Mouse (Mus musculus): ENCODE measurements around the gene Robo3. TPM values are rescaled to one million over a fixed set of nuclear protein-coding genes. Genes with fewer than 3 reads are reported as not detected.

The Robo3 gene
- polyA plus RNA-seq, 1 experiment from 2014 or later: 0.26 TPM

- Histone ChIP-seq H3K27me3 (replicated peaks) (peaks cover 89% of the 10 kb centered on the region), H3K4me2 (no peak overlapping the region), H3K27ac (no peak overlapping the region), H3K9ac (no peak overlapping the region), H3K4me3 (no peak overlapping the region), H3K36me3 (no peaks in the 10 kb centered on the region), H3K4me1 (no peaks in the 10 kb centered on the region), H3K9me3 (replicated peaks) (no peaks in the 10 kb centered on the region)
- WGBS (ENCODE audit: insufficient replicate concordance): 17% methylated on average over 6 of the region's 6 CpGs
- no peak for ATAC-seq
Measured at GRCm38 (mm10) chr9:37454011-37454492, 21.0 kb upstream of the Robo3 start.

- H3K27me3 ChIP-seq (replicated peaks): peaks cover 86% of the 10 kb centered on the region
- H3K4me3 ChIP-seq: no peak overlapping the region
- no peaks in the 10 kb centered on the region for H3K36me3 ChIP-seq
- no peak overlapping the region for H3K4me2 ChIP-seq
- no peaks in the 10 kb centered on the region for H3K4me1 ChIP-seq
- H3K9ac ChIP-seq: no peak overlapping the region
- ATAC-seq: no peak
- no peaks in the 10 kb centered on the region for H3K9me3 ChIP-seq (replicated peaks)
- WGBS (ENCODE audit: insufficient replicate concordance): 38% methylated on average over 4 of the region's 4 CpGs
- no peak overlapping the region for H3K27ac ChIP-seq
Measured at GRCm38 (mm10) chr9:37453328-37453727, 20.3 kb upstream of the Robo3 start.

- Histone ChIP-seq H3K4me3 (no peak overlapping the region), H3K4me1 (no peaks in the 10 kb centered on the region), H3K4me2 (no peak overlapping the region), H3K36me3 (no peaks in the 10 kb centered on the region), H3K9ac (no peak overlapping the region), H3K27me3 (replicated peaks) (peaks cover 81% of the 10 kb centered on the region), H3K9me3 (replicated peaks) (no peaks in the 10 kb centered on the region), H3K27ac (no peak overlapping the region)
- 2% methylated on average over 5 of the region's 5 CpGs for WGBS (ENCODE audit: insufficient replicate concordance)
- ATAC-seq: no peak
Measured at GRCm38 (mm10) chr9:37452401-37452800, 19.4 kb upstream of the Robo3 start.

- 40% methylated on average over 3 of the region's 3 CpGs for WGBS (ENCODE audit: insufficient replicate concordance)
- H3K27me3 ChIP-seq (replicated peaks): peaks cover 41% of the 10 kb centered on the region
- no peaks in the 10 kb centered on the region for H3K36me3 ChIP-seq
- H3K27ac ChIP-seq: no peak overlapping the region
- no peak overlapping the region for H3K4me3 ChIP-seq
- ATAC-seq: no peak
- H3K9me3 ChIP-seq (replicated peaks): no peaks in the 10 kb centered on the region
- H3K9ac ChIP-seq: no peak overlapping the region
- H3K4me2 ChIP-seq: no peak overlapping the region
- H3K4me1 ChIP-seq: no peaks in the 10 kb centered on the region
Measured at GRCm38 (mm10) chr9:37437772-37438735, 5.0 kb upstream of the Robo3 start.

- Histone ChIP-seq H3K27me3 (replicated peaks) (peaks cover 66% of the 10 kb centered on the region), H3K36me3 (no peaks in the 10 kb centered on the region), H3K4me3 (no peak overlapping the region), H3K9me3 (replicated peaks) (no peaks in the 10 kb centered on the region), H3K4me2 (no peak overlapping the region), H3K9ac (no peak overlapping the region), H3K4me1 (no peaks in the 10 kb centered on the region), H3K27ac (no peak overlapping the region)
- WGBS (ENCODE audit: insufficient replicate concordance): 5% methylated on average over 4 of the region's 4 CpGs
- ATAC-seq: no peak
Measured at GRCm38 (mm10) chr9:37435616-37436015, 2.6 kb upstream of the Robo3 start.

- Histone ChIP-seq H3K27ac (no peak overlapping the region), H3K4me1 (no peaks in the 10 kb centered on the region), H3K9me3 (replicated peaks) (no peaks in the 10 kb centered on the region), H3K36me3 (no peaks in the 10 kb centered on the region), H3K4me3 (no peak overlapping the region), H3K9ac (no peak overlapping the region), H3K4me2 (no peak overlapping the region), H3K27me3 (replicated peaks) (peaks cover 72% of the 10 kb centered on the region)
- no peak for ATAC-seq
- 4% methylated on average over 14 of the region's 14 CpGs for WGBS (ENCODE audit: insufficient replicate concordance)
Measured at GRCm38 (mm10) chr9:37434932-37435331, 1.9 kb upstream of the Robo3 start.

- H3K4me2 ChIP-seq: peak overlapping the region; percentile 49; the same call in 1 of the 2 replicates
- H3K36me3 ChIP-seq: no peaks in the 10 kb centered on the region
- no peak overlapping the region for H3K9ac ChIP-seq
- H3K4me3 ChIP-seq: no peak overlapping the region
- WGBS (ENCODE audit: insufficient replicate concordance): 2% methylated on average over 18 of the region's 18 CpGs
- peaks cover 82% of the 10 kb centered on the region for H3K27me3 ChIP-seq (replicated peaks)
- H3K27ac ChIP-seq: no peak overlapping the region
- H3K9me3 ChIP-seq (replicated peaks): no peaks in the 10 kb centered on the region
- no peak for ATAC-seq
- H3K4me1 ChIP-seq: no peaks in the 10 kb centered on the region
Measured at GRCm38 (mm10) chr9:37433823-37434560, 946 bp upstream of the Robo3 start.

GRCm38 (mm10) chr9:37432026-37432666, 900 bp downstream of the Robo3 start:
- Histone ChIP-seq H3K9me3 (replicated peaks) (no peaks in the 10 kb centered on the region), H3K27me3 (replicated peaks) (peaks cover 92% of the 10 kb centered on the region), H3K27ac (no peak overlapping the region), H3K4me3 (no peak overlapping the region), H3K4me2 (peak overlapping the region; percentile 49), H3K4me1 (no peaks in the 10 kb centered on the region), H3K9ac (no peak overlapping the region), H3K36me3 (no peaks in the 10 kb centered on the region)
- no peak for ATAC-seq
- 2% methylated on average over 16 of the region's 17 CpGs for WGBS (ENCODE audit: insufficient replicate concordance)

GRCm38 (mm10) chr9:37430582-37430981, 2.5 kb downstream of the Robo3 start:
- H3K27ac ChIP-seq: no peak overlapping the region
- WGBS (ENCODE audit: insufficient replicate concordance): 3% methylated on average over 12 of the region's 12 CpGs
- ATAC-seq: no peak

GRCm38 (mm10) chr9:37429326-37429725, 3.7 kb downstream of the Robo3 start:
- Histone ChIP-seq H3K9ac (no peak overlapping the region), H3K4me2 (peak overlapping the region; percentile 4; the same call in 1 of the 2 replicates), H3K9me3 (replicated peaks) (no peaks in the 10 kb centered on the region), H3K27ac (no peak overlapping the region), H3K4me1 (no peaks in the 10 kb centered on the region), H3K36me3 (no peaks in the 10 kb centered on the region), H3K4me3 (no peak overlapping the region), H3K27me3 (replicated peaks) (peaks cover 82% of the 10 kb centered on the region)
- ATAC-seq: no peak
- WGBS (ENCODE audit: insufficient replicate concordance): 15% methylated on average over 26 of the region's 26 CpGs

More at GRCm38 (mm10) chr9:37430582-37430981, 2.5 kb downstream of the Robo3 start:
- Histone ChIP-seq H3K36me3 (no peaks in the 10 kb centered on the region), H3K4me2 (no peak overlapping the region), H3K27me3 (replicated peaks) (peaks cover 92% of the 10 kb centered on the region), H3K4me1 (no peaks in the 10 kb centered on the region), H3K9ac (no peak overlapping the region), H3K4me3 (no peak overlapping the region), H3K9me3 (replicated peaks) (no peaks in the 10 kb centered on the region)

GRCm38 (mm10) chr9:37421239-37421638, 11.8 kb downstream of the Robo3 start:
- no peak overlapping the region for H3K9ac ChIP-seq
- H3K4me1 ChIP-seq: peaks cover 10% of the 10 kb centered on the region
- peak overlapping the region; percentile 68 for H3K4me2 ChIP-seq
- no peak overlapping the region for H3K27ac ChIP-seq
- ATAC-seq: no peak
- peaks cover 37% of the 10 kb centered on the region for H3K27me3 ChIP-seq (replicated peaks)
- no peaks in the 10 kb centered on the region for H3K9me3 ChIP-seq (replicated peaks)
- H3K4me3 ChIP-seq: peak overlapping the region; percentile 39; the same call in 1 of the 2 replicates
- H3K36me3 ChIP-seq: no peaks in the 10 kb centered on the region
- 16% methylated on average over 12 of the region's 12 CpGs for WGBS (ENCODE audit: insufficient replicate concordance)

Data from liver, embryonic 12.5 days (tissue).